Mouse (Mus musculus) urinary bladder, adult 2 months (tissue): ENCODE data around the gene Gm10272. TPM values are rescaled to one million over a fixed set of nuclear protein-coding genes. Genes with fewer than 3 reads are reported as not detected.
"Not testable (repeated sequence)": the region's sequence is repeated elsewhere in the genome, so short reads cannot be mapped to it uniquely, and the experiment has no call there.

Experiments
- DNase-seq: peaks from one replicate; pipeline ENCODE4 v3.0.0; 2022; ENCODE audit warnings: low spot score
- polyA plus RNA-seq: library from polyadenylated mRNA; depleted of rRNA; stranded (reverse); fragments of >200 nt; gene quantifications from 2 replicates; pipeline ENCODE4 v1.2.3, GENCODE M21; 2012; rRNA removed

Gene Gm10272
- polyA plus RNA-seq, 1 experiment, result not detected

DNA sequence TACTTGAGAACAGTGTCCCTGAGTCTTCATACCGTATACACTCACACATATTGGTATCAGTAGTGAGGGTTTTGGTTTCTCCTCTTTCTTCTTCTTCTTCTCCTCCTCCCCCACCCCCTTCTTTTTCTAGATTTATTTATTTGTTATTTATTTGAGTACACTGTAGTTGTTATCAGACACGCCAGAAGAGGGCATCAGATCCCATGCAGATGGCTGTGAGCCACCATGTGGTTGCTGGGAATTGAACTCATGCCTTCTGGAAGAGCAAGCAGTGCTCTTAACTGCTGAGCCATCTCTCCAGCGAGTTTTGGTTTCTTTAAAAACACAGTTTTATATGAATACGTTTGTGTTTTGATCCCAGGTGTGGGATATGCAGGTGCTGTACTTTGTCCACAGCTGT lies 21.9 kb downstream of the Gm10272 start:
- no peak for DNase-seq

DNA sequence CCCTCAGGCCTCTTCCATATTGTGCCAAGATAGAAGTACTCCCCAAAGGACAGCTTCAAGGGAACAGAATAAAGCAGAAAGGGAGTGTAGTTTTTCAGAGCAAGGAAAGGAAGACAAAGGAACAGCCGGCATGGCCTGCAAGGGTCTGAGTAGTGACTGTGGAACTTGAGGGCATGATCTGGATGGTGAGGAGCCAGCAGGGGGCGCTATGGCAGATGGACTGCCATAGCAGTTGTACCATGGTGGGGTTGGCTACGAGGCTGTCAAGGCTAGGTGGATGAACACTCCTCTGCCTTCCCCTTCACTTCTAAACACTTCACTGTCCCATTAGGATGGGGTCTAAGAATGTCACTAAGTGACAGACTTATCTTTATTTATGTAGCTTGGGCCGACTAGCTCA lies 22.8 kb downstream of the Gm10272 start:
- DNase-seq, result no peak

DNA sequence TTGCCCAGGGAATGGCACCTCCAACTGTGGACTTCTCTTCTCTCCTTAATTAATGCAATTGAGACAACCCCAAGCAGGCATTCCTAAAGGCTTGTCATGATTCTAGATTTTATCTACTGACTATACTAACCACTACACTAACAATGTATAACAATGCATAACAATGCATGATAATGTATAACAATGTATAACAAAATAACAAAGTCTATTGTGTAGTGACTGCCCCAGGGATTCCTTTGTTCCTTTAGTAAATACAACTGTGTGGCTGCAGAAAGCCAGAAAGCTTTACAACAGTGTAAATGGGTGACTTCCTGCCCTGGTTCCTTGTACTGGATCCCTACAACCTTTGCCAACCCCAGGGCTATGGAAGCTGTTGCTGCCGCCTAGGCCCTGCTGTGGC lies 29.5 kb downstream of the Gm10272 start:
- DNase-seq, result no peak

DNA sequence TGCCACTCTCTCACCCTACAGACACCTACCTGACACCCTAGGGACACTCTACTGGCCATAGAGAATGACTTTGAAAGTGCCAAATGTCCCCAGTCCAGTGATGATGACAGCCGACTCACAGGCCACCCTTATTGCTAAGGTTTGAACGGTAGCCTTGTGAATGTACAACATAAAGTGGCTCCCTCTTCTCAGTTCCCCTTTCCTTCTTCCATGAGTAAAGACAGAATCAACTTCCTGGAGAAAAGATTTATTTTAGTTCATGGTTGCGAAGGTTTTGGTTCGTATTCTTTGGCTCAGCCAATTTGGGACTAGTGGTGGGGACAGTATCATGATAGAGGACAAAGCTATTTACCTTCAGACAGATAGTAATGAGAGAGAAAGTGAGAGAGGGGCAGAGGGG lies 32.5 kb downstream of the Gm10272 start:
- no peak for DNase-seq

DNA sequence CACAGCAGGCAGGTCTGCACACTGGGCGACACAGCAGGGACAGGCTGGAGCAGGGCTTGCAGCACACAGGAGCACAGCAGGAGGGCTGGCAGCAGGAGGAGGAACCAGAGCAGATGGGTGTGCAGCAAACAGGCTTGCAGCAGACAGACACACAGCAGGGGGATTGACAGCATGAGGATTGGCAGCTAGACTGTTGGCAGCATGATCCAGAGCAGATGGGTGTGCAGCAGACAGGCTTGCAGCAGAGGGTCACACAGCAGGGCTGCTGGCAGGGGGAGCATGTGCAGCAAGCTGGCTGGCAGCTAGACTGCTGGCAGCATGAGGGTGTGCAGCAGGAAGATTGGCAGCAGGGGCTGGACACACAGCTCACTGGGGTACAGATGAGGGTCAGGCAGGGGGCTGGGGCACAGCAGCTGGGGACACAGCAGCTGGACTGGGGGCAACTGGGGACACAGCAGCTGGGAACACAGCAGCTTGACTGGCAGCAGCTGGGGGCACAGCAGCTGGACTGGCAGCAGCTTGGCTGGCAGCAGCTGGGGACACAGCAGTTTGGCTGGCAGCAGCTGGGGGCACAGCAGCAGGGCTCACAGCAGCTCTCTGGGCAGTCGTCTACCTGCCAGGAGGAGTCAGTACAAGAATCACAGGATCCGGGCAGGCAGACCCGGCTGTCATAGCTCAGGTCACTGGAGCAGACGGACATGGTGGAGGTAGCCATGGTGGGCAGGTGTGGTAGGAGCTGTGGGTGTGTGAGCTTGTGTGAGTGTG lies 35.7 kb downstream of the Gm10272 start, which contains the start of gene Gm18596:
Gm18596 (minus strand) TSS at position 715 of the 765 bp plus-strand sequence.
- not testable (repeated sequence) for DNase-seq

DNA sequence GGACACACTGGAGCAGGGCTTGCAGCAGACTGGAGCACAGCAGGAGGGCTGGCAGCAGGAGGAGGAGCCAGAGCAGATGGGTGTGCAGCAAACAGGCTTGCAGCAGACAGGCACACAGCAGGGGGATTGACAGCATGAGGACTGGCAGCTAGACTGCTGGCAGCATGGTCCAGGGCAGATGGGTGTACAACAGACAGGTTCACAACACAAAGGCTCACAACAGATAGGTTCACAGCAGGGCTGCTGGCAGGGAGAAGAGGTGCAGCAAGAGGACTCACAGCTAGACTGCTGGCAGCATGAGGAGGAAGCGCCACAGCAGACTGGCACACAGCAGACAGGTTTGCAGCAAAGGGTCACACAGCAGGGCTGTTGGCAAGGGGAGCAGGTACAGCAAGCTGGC lies 44.3 kb downstream of the Gm10272 start:
- DNase-seq, result not testable (repeated sequence)

DNA sequence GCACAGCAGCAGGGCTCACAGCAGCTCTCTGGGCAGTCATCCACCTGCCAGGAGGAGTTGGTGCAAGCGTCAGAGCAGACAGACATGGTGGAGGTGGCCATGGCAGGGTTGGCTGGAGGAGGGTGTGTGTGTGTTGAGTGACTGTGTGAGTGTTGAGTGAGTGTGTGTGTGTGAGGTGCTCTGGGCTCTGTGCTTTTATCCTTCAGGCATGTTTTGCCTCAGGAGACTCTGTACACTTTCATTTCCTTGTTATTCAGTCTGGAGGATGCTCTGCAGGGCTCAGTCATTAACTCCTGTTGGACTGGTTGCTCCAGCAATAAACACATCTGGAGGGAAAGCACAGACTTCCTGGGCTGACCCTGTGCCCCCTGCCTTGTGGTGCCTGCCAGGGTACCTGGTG lies 44.8 kb downstream of the Gm10272 start, which contains the start of gene Gm9736:
Gm9736 (minus strand) TSS at position 101 of the 400 bp plus-strand sequence.
- not testable (repeated sequence) for DNase-seq

DNA sequence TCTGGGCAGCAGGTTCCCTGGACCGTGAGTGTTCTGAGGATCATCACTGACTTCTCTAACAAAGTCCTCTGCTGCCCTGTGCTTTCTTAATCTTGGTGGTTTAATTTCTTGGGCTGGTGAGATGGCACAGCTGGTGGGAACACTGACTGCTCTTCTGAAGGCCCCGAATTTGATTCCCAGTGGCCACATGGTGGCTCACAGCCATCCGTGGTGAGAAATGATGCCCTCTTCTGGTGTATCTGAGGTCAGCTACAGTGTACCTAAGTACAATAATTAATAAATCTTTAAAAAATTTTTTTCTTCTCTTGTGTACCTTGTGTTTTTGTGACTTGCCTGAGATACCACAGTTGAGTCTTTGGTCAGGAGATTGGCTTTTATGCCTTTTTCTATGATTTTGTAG lies 45.9 kb downstream of the Gm10272 start:
- not testable (repeated sequence) for DNase-seq

DNA sequence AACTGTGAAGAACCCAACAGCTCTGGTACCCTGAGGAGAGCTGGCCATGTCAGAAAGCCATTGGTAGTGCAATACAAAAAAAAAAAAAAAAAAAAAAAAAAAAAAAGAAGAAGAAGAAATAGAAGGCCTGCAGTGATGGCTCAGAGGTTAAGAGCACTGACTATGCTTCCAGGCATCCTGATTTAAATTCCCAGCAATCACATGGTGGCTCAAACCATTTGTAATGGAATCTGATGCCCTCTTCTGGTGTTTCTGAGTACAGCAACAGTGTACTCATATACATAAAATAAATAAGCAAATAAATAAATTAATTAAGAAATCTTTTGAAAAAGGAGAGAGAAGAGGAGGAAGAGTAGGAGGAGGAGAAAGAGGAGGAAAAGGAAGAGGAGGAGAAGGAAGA lies 47.0 kb downstream of the Gm10272 start:
- no peak for DNase-seq

Other genes starting within 250 kb of the Gm10272 start
- 55.5 and 59.5 TPM in 2 replicates for gene Fam207a, start 190.8 kb upstream of the Gm10272 start, polyA plus RNA-seq
- gene Itgb2, start 176.4 kb upstream of the Gm10272 start, polyA plus RNA-seq, result 16.7 and 19.2 TPM in 2 replicates
- gene Pttg1ip, start 124.9 kb upstream of the Gm10272 start, polyA plus RNA-seq, result 457 and 472 TPM in 2 replicates
- gene Sumo3, start 100.5 kb upstream of the Gm10272 start, polyA plus RNA-seq, result 294 and 318 TPM in 2 replicates
- gene Gm49325, start 100.4 kb upstream of the Gm10272 start, polyA plus RNA-seq, result 0.89 and 23.6 TPM in 2 replicates
- 42.8 and 47.7 TPM in 2 replicates for gene Ube2g2, start 84.4 kb upstream of the Gm10272 start, polyA plus RNA-seq
- gene Tspear, start 20.1 kb upstream of the Gm10272 start, polyA plus RNA-seq, result 1.3 and 1.6 TPM in 2 replicates
- not detected in 2 replicates for gene Gm19402, start 15.9 kb upstream of the Gm10272 start, polyA plus RNA-seq
- gene Gm9508, start 9.4 kb upstream of the Gm10272 start, polyA plus RNA-seq, result not detected in 2 replicates
- 0.16 TPM in 1 of 2 replicates, not detected in the other for gene Gm10024, start 4.8 kb downstream of the Gm10272 start, polyA plus RNA-seq
- gene Gm10142, start 9.2 kb downstream of the Gm10272 start, polyA plus RNA-seq, result not detected in 2 replicates
- not detected in 2 replicates for gene Krtap12-1, start 14.0 kb downstream of the Gm10272 start, polyA plus RNA-seq
- not detected in 2 replicates for gene Gm10100, start 19.9 kb downstream of the Gm10272 start, polyA plus RNA-seq
- gene Gm18596, start 36.0 kb downstream of the Gm10272 start, polyA plus RNA-seq, result not detected in 2 replicates
- gene Gm9736, start 44.7 kb downstream of the Gm10272 start, polyA plus RNA-seq, result not detected in 2 replicates
- not detected in 2 replicates for gene Gm3233, start 53.1 kb downstream of the Gm10272 start, polyA plus RNA-seq
- not detected in 2 replicates for gene Gm3238, start 64.7 kb downstream of the Gm10272 start, polyA plus RNA-seq
- not detected in 2 replicates for gene Gm7138, start 70.3 kb downstream of the Gm10272 start, polyA plus RNA-seq
- not detected in 2 replicates for gene Gm3250, start 75.9 kb downstream of the Gm10272 start, polyA plus RNA-seq
- gene Gm7137, start 81.6 kb downstream of the Gm10272 start, polyA plus RNA-seq, result not detected in 2 replicates
- gene Gm9639, start 88.5 kb downstream of the Gm10272 start, polyA plus RNA-seq, result not detected in 2 replicates
- not detected in 2 replicates for gene Gm19668, start 92.5 kb downstream of the Gm10272 start, polyA plus RNA-seq
- not detected in 2 replicates for gene Gm9507, start 105.2 kb downstream of the Gm10272 start, polyA plus RNA-seq
- gene Gm2696, start 108.1 kb downstream of the Gm10272 start, polyA plus RNA-seq, result 0.12 TPM in 1 of 2 replicates, not detected in the other
- not detected in 2 replicates for gene Krtap10-4, start 120.5 kb downstream of the Gm10272 start, polyA plus RNA-seq
- gene Krtap10-10, start 129.3 kb downstream of the Gm10272 start, polyA plus RNA-seq, result not detected in 2 replicates
- gene Gm36176, start 140.2 kb downstream of the Gm10272 start, polyA plus RNA-seq, result not detected in 2 replicates
- not detected in 2 replicates for gene Gm10318, start 146.2 kb downstream of the Gm10272 start, polyA plus RNA-seq
- not detected in 2 replicates for gene Gm3285, start 155.3 kb downstream of the Gm10272 start, polyA plus RNA-seq
- 2.9 and 4.0 TPM in 2 replicates for gene Lrrc3, start 195.9 kb downstream of the Gm10272 start, polyA plus RNA-seq